Mouse (Mus musculus): ENCODE data around the gene Purb.

DNA sequence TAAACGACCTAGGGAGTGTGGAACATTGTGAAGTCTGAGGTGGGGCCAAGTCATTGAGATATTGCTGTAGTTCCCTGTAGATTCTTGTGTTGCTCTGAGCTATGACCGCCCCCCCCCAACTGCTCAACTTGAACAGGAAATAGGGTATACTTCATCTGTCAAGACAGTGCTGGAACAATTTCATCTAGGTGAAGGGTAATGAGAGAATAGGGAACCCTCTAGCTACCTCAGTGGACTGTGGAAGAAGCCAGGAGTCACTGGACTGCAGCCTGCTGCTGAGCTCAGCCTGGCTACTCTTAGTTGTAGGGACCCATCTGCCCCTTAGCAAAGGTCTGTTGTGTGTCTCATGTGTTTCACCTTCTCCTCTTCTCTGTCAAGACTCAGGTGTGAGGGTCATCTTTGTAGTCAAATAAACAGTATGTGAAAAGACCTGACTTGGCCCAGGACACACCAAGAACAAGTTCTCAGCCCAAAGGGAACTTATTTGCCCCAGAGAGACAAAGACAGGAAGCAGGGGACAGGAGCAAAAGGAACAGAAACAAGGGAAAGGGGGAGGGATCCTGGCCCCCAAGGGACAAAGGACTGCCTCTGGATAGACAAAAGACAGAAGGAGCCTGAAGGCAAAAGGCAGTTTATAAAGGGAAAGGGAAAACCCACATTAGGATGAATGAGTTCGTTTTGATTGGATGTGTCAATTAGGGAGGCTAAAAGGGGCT, 8.7 kb upstream of the Purb start:
- no peak for TF ChIP-seq CHD1 (IDR thresholded peaks at IDR 0.05; ENCODE audit: low read depth, low read length)
- TF ChIP-seq CTCF (conservative IDR thresholded peaks at IDR 0.05 in 1 of 2, IDR thresholded peaks at IDR 0.05 in 1 of 2; ENCODE audit: low read depth in 2 of 2, low read length in 2 of 2): no peak
- TF ChIP-seq ETS1 (conservative IDR thresholded peaks at IDR 0.05; ENCODE audit: low read depth, low read length): no peak
- TF ChIP-seq ZMIZ1 (IDR thresholded peaks at IDR 0.05; ENCODE audit: low read depth, low read length): no peak
- no peak for TF ChIP-seq JUND (conservative IDR thresholded peaks at IDR 0.05; ENCODE audit: low read depth, low read length)
- TF ChIP-seq POLR2AphosphoS2 (IDR thresholded peaks at IDR 0.05; ENCODE audit: low read depth, low read length): no peak
- no peak for TF ChIP-seq GABPA (IDR thresholded peaks at IDR 0.05; ENCODE audit: insufficient replicate concordance, low read depth, low read length)
